Mouse (Mus musculus): ENCODE data around the gene Actr5. TPM values are rescaled to one million over a fixed set of nuclear protein-coding genes. Genes with fewer than 3 reads are reported as not detected.

Gene Actr5
- polyA plus RNA-seq, 1 experiment, result 5.5 TPM

DNA sequence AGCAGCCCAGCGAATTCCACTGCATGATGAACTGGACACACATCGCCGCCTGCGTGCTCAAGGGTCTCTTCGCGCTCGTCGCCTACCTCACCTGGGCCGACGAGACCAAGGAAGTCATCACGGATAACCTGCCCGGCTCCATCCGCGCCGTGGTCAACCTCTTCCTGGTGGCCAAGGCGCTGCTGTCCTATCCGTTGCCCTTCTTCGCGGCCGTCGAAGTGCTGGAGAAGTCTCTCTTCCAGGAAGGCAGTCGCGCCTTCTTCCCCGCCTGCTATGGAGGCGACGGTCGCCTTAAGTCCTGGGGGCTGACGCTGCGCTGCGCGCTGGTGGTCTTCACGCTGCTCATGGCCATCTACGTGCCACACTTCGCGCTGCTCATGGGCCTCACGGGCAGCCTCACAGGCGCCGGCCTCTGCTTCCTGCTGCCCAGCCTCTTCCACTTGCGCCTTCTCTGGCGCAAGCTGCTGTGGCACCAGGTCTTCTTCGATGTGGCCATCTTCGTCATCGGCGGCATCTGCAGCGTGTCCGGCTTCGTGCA is 10.2 kb upstream of the Actr5 start:
- no peak for DNase-seq (ENCODE audit: low read depth)

DNA sequence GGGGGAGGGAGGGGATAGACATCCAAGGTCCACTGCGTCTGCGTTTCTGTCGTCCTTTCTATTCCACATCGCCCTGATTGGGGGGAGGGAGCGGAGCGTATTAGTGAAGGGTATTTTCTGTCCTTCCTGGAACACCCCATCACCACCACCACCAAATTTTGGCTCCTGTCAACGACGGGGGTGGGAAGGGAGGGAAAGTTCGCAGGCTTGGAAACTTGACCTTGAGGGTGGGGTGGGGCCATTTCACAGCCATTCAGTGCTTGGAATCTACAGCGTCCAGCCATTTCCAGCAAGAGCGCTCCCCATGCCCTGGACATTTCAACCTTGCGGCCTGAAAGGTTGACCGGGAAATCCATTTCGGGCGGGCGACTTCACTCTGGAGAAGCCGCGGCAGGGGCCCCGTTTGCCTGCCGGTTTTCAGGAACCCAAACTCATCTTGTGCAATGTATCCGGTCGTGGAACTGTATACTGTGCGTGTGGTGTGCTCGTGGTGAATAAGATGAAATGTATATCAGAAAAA is 9.5 kb upstream of the Actr5 start:
- DNase-seq (ENCODE audit: low read depth), result no peak

DNA sequence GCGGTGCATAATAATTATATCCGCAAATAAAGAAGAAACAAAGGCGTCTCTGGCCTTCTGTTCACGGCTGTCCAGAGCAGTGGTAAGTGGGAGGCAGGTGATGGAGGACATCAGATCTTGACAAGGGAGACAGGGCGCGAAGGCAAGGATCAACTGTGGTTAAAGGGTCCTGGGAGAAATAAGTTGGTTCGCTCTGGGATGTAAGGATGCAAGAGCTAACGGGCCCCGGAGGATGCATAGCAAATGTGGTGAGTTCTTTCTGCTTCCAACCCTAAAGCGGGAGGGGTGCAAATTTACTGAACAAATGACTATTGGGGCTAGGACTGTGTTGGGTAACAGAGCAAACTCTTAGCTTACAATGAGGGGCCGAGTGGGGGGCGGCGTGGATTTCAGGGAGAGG is 9.0 kb upstream of the Actr5 start:
- no peak for DNase-seq (ENCODE audit: low read depth)

DNA sequence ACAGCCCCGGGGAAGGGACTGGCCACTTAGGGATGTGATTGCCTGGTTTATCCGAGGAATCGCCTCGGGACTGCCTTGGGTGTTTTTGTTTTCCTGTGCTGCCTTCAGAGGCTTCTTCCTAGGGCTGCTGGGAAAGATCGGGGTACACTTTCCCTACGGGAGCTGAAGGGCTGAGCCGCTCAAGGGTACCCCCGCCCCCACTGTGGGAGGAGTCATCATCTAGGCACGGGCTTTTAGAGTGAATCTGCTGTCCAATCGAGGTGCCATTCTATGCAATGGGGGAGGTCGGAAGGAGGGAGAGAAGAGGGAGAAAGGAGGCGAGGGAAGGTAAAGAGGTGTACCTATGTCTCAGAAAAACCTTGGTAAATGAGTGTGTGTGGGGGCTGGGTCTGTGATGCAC is 8.4 kb upstream of the Actr5 start:
- DNase-seq (ENCODE audit: low read depth), result no peak

DNA sequence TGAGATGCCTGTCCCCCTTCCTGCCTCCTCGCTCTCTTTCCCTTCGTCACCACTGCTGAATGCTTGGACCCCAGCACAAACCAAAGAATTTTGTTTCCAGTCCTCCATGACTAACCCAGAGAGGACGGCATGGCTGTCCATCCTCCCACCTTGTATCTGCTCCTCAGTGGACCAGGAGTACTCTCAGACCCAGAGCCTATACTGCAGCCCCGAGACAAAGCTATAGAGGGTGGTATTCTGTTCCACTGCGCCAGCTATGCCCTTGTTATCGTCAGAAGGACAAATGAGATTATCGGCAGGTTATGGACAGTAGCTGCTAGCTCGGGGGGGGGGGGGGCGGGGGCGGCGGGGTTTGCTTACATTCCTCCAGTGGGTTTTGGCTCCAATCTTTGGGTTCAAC is 7.9 kb upstream of the Actr5 start:
- DNase-seq (ENCODE audit: low read depth), result no peak

DNA sequence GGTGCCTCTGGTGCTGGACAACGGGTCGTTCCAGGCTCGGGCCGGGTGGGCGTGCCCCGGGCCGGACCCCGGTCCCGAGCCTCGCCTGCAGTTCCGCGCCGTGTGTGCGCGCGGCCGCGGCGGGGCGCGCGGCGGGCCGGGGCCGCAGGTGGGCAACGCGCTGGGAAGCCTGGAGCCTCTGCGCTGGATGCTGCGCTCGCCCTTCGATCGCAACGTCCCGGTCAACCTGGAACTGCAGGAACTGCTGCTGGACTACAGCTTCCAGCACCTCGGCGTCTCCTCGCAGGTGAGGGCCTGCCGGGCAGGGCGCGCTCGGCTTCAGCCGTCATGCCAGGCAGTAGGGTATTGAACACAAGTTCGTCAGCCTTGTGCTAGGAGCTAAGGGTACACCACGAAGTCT is 543 bp downstream of the Actr5 start:
- DNase-seq (ENCODE audit: low read depth), result no peak

DNA sequence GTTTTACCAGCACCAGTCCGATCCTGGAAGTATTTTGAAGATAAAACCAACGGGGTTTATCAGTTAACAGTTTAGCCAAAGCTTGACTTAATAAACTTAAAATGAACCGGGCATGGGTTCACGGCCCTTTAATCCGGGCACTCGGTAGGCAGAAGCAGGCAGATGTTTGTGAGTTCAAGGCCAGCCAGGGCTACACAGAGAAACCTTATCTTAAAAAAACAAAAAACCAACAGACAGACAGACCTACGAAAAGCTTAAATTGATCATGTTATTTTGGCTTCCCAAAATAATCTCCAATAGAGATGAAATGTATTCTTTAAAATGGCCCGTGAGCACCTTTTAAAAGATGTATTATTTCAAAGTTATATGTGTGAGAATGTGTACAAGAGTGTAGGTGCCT is 1.0 kb downstream of the Actr5 start:
- DNase-seq (ENCODE audit: low read depth), result no peak

DNA sequence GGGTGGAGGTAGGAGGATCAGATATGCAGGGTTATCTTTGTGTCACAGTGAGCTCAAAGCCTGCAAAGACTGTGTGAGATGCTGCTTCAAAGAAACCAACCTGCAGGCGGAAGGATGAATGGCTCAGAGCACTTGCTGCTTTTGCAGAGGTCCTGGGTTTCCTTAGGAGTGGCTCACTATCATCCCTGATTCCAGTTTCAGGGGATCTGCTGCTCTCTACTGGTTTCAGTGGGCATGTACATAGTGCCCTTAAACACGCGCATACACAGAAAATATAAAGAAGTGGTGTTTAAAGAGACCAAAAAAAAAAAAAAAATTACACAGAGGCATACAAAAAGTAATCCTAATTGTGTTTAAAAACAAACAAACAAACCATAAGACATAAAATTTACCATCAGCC is 4.2 kb downstream of the Actr5 start:
- no peak for DNase-seq (ENCODE audit: low read depth)

DNA sequence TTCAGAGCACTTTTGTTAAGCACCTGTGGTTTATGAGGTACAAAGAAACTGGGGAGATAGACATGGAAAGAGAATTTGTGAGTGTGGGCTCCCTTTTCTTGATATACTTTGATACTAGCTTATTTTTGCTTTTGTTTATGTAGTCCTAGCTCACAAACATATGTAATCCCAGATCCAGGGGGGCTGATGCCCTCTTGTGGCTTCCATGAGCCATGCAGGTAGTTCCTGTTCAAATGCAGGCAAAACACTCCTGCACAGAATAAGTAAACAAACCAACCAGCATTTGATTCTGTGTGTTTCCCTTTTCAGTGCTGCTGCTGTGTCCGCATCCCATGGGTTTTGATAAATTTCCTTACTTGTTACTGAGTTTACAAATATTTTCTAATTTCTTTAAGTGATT is 4.7 kb downstream of the Actr5 start:
- DNase-seq (ENCODE audit: low read depth), result no peak

DNA sequence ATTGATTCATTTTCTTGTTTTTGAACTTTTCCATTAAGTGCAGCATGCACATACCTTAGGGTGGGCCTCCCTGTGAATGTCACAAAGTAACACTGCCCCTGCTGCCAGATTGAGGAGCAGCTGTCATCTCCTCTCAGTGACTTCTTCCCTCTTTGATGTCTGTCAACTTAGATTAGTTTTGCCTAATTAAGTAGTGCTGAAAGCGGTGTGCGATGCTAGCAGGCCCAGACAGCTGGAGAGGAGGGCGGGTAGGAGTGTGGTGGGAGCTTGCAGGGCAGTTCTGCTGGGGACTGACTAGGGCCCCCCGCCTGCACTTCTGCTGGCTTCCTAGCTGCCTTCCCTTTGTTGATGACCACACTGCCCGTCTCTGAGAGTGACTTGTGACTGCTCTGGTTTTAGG is 7.2 kb downstream of the Actr5 start:
- no peak for DNase-seq (ENCODE audit: low read depth)

DNA sequence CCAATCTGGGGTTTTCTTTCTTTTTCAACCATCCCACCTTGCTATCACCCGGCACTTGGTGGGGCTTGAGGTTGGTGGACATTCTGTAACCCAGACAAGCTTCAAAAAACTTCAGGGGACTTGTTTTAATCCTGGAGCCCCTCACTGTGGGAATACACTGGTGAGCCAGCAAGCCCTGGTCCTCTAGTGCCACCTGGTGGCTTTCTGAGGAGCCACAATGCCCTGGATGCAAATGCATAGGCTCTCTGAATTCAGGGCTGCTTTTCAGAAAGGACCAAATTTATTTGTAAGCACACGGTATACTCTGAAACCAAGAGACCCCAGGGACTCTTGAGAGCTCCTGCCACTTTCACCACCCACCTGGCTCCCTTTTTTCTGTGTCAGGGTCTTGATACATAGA is 17.2 kb downstream of the Actr5 start:
- DNase-seq (ENCODE audit: low read depth), result no peak

DNA sequence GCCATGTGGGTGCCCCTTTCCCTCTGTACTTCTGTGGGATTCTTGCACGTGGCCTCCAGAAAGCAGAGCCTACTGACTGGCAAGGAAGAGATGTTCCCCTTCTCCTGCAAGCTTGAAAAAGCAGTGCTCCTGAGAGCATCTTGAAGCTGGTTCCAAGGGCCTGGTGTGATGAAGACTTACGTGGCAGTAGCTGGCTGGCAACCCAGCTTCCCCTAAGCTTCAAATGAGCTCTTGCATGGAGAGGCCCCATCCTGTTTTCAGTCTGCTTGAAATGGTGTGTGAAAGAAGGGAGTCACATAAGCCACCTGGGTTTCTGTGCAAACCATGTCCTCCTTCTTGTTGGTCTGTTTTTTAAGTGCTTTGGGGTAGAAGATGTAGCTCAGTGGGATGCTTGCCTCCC is 17.9 kb downstream of the Actr5 start:
- DNase-seq (ENCODE audit: low read depth), result no peak

DNA sequence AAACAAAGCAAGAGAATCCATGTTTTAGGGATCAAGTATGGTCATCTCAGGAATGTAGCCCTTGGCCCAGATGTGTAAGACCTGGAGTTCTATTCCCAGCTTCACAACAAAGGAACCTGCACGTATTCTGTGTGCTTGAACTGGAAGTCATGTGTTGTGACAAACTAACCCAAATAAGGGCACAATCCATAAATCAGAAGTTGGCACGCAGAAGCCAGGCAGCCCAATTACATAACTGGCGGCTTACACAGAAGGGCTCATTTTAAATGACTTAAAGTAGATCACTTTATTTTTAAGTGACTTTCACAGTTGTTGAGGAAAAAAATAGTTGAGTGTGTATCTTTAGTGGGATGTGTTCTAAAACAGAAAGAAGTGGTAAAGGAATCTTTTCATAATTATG is 19.1 kb downstream of the Actr5 start:
- DNase-seq (ENCODE audit: low read depth), result no peak

DNA sequence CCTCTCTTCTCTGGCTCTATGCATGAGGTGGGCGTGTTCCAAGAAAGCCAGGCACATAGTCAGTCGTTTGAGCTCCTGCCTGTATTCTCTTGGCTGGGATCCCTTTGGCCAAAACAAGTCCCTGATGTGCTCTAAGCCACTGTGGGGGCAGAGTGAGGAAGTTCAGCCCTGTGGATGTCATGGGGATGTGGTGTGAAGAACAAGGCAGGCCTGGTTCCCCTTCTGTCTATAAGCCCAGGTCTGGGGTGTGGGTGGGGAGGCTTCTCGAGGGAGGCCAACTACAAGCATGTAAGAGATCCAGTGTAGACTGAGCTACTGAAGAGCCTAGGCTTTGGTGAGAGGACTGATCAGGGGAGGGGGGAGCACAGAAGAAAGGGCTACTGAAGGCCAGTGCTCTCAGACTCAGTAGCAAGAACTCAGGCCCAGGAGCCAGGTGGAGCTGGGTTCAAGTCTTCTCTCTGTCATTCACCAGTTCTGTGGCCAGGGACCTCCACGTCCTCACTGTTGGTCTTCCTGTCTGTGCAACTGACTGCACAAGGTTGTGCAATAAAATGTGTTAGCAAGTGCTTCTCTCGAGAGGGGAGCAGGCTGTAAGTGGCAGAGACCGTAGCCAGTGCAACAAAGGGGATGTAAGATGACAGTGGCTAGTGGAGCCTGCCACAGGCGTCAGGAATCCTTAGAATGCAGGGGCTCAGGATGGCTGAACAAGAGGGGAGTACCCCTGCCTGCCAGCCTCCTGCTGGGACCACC is 26.6 kb downstream of the Actr5 start:
- no peak for DNase-seq (ENCODE audit: low read depth)

DNA sequence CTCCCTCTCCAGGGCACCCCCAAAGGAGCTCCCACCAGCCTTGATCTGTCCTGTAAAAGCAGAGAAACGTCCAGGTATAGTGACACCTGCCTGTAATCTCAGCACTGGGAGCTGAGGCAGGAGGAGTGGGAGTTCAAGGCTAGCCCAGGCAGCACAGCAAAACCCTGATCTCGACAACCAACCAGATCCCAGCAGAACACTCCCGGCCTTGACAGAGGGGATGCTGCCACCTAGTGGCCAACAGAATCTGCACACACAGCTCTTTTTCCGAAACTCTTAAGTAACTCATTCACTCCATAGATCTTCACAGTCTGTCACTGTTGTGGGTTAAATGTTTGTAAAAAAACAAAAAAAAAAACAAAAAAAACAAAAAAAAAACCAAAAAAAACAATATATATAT is 28.3 kb downstream of the Actr5 start:
- DNase-seq (ENCODE audit: low read depth), result no peak

DNA sequence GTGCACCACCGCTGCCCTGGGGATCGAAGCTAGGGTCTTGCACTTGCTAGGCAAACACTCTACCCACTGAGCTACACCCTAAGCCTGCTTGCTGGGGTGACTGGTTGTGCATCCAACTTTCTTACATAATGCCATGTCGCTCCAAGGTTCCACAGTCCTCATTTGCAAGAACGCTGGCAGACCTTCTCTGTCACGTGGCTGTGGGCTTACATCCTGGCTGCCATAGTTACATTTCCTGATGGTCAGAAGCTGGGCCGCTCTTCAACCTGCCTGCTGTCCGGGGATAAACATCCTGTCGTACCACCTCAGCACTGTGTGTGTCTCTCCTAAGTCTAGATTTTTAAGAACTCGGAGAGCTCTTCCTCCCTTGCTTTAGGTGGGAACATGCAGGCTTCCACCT is 30.0 kb downstream of the Actr5 start:
- no peak for DNase-seq (ENCODE audit: low read depth)

DNA sequence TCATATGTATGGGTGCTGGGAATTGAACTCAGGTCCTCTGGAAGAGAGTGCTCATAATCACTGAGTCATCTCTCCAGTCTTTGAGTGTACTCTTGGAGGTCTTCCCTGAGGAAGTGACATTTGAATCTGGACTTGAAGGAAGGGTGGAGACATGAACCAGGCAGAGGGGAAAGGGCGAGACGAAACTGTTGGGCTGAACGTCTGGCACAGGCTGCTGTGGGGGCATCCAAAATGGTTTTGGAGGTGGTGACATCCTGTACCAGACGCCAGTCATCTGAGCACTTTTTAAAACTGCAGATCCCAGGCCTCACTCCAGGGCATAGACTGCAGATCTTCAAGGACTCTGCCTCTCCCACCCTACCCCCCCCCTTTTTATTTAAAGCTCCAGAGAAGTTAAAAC is 31.1 kb downstream of the Actr5 start:
- DNase-seq (ENCODE audit: low read depth), result no peak

DNA sequence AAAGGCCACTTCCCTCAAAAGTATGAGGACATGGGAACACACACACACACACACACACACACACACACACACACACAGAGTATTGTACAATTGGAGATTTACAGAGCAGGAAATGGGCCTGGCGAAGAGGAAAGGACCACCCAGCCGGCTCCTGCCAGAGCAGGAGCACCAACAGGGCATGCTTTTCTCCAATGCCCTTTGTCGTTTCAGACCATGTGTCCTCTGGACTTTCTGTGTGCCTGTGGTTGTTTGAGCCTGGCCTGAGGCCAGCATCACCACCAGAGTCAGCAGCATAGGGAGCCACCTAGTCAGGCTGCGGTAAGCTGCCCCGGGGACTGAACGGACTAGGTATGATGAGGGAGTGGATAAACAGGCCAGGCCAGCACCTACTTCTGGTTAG is 34.1 kb downstream of the Actr5 start:
- no peak for DNase-seq (ENCODE audit: low read depth)

DNA sequence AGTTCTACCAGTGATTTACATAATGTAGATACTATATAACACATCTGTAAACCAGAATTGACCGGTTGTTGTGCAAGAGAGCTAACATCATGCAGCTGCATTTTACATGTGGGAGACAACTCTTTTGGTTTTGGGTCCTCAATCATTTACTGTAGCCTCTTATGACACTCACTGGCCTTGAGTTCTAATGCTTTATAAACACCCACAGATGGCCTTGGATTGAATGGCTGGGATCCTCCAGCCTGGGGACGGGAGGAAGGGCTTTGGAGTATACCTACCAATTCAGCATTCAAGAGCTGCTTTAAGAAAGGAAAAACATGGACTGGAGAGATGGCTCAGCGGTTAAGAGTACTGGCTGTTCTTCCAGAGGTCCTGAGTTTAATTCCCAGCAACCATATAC is 34.7 kb downstream of the Actr5 start:
- DNase-seq (ENCODE audit: low read depth), result no peak

DNA sequence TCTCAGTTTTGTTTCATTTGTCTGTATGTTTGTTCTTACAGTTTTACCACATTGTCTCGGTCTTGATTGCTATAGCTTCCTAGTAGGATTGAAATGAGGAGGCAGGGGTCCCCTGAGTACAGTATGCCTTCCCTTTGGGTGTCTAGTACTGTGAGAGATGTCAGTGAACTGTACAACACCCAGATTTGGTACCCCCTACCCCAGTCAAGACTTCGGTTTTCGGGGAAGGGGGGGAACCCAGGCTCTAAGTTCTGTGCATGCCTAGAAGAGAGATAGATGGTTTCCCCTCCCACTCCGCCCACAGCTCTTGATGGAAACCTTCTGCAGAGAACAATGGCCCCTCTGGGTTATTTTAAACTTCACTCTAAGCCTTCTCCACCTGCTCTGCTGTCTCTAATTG is 40.4 kb downstream of the Actr5 start, which contains the start of gene Ppp1r16b:
Gene Ppp1r16b, plus strand, starts transcription at position 301 of the 400 bp plus-strand sequence.
- no peak for DNase-seq (ENCODE audit: low read depth)

DNA sequence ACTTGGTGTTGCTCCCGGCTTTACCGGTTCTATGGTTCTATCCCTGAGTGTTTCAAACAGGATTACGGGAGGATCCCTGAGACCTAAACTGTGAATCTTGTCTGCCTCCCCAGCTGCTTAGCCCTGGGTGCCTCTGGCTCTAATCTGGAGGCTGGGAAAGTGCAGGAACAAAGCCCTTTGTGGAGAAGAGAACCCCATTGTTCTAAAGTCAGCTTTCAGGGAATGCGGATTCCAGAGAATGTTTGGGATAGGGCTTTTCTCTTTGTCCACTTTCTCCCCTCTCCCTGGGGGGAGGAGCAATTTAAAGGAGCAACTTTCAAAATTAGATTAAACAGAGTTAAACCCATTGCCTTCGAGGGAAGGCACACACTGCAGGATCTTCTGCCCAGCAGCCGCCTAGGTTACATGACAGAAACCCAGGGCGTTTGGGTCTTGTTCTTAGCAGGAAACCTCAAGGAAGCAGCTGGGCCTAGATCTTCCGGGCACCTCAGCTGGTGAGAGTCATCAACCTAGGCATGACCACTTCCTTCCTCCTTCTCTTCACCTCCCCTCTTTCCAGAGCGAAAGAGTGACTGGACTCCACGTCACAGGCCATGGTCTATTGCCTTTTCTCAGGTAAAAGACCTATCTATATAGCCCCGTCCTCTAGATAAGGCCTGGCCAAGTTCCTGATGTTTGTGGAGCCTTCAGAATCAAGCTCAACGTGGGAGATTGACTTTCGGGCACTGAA is 41.5 kb downstream of the Actr5 start:
- no peak for DNase-seq (ENCODE audit: low read depth)

DNA sequence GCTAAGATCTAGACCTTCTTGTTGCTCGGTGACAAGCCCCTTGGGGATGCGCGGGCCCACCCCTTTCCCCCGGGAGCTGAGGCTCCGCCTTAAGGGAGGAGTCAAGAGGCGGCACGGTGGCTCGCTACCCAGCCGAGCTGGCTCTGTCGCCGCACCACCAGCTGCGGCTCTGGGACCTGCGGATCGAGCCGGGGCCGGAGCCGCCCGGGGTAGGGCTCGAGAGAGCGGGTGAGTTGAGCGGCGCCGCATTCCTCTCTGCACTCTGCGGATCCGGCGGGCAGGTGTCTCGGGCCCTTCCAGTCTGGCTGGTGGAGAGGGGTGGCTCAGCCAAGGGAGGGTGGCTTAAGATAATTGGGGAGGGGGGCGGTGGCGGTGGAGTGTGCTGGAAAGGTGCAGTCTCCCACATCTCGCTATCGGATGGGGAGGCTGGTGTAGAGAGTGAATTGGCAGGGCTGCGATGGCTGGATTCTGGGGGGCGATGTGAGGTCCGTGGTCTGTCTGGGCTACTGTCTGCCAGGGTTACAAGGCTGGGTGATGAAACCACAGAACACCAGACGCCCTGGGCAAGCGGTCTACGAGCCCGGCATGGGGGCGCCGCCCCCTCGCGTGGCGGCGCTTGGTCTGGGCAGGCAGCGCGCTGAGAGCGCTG is 42.5 kb downstream of the Actr5 start:
- no peak for DNase-seq (ENCODE audit: low read depth)

All from gonadal fat pad, adult 2 months (tissue).